In genomic region chr8:103808171-103808570, GRCm38 (mm10) we compare ENCODE assay signal across 8 mouse cellular contexts.
DNase-seq lines count a peak whose midpoint lies in the region; TF ChIP-seq lines count a peak whose summit lies in the region.

No protein-coding gene starts in this region.

- intact Hi-C loops in heart, postnatal 14 days (cut with DNase I) = no loop called here

- no peaks in the 10 kb centered on the region for H3K79me2 ChIP-seq in myocyte (ENCODE audit: control insufficient read depth, insufficient read depth)

- H3K27me3 ChIP-seq in myocyte (ENCODE audit: control insufficient read depth, insufficient read depth, insufficient read length) = no peaks in the 10 kb centered on the region

- peak overlapping the region; percentile 18 for H3K4me2 ChIP-seq in myocyte (ENCODE audit: low read depth)

- no peak for TF ChIP-seq POLR2A in myocyte (IDR thresholded peaks at IDR 0.05; ENCODE audit: insufficient read length, low read depth)

- DNase-seq in kidney, adult 11 months = peak; percentile 14
- no peak for DNase-seq in kidney, adult 18-20 months
- DNase-seq in heart, postnatal 14 days = peak; percentile 34 to 57
- peak; percentile 72 for DNase-seq in kidney, postnatal 10 days
- DNase-seq in left cerebral cortex, adult 11 months (ENCODE audit: low spot score) = no peak
- no peak for DNase-seq in right cerebral cortex, adult 18-20 months
- DNase-seq in Muller cell, postnatal 12 days (ENCODE audit: inconsistent ontology term) = no peak

- H3ac ChIP-seq in myocyte (ENCODE audit: control insufficient read depth, insufficient read length) = no peak overlapping the region

- no peak overlapping the region for H3K4me3 ChIP-seq in myocyte

- no peaks in the 10 kb centered on the region for H3K36me3 ChIP-seq in myocyte (ENCODE audit: control insufficient read depth, insufficient read depth)

TF ChIP-seq in myocyte, 11 proteins besides CTCF, POLR2A, EP300 and RAD21:
- TF ChIP-seq SRF (IDR thresholded peaks at IDR 0.05; ENCODE audit: control insufficient read depth, insufficient read length, low read depth) (no peak), MYOD1 (IDR thresholded peaks at IDR 0.05; ENCODE audit: control insufficient read depth in 1 of 3, insufficient read length in 2 of 3, low read depth in 2 of 3) (no peak), REST (IDR thresholded peaks at IDR 0.05; ENCODE audit: insufficient read depth, insufficient read length) (no peak), CEBPB (IDR thresholded peaks at IDR 0.05; ENCODE audit: insufficient read depth, poor library complexity, severe bottlenecking) (no peak)

Comparison
In these comparisons a context has a peak if more than half of its experiments do, and no peak if none do; other contexts are left out.
1. DNase-seq: peak in kidney, adult 11 months (single experiment), heart, postnatal 14 days (2 of 2) and kidney, postnatal 10 days (single experiment); none in kidney, adult 18-20 months (single experiment), left cerebral cortex, adult 11 months (single experiment), right cerebral cortex, adult 18-20 months (single experiment) and Muller cell, postnatal 12 days (single experiment).